Mouse (Mus musculus) right cerebral cortex, postnatal 25 days (tissue): ENCODE data around the gene Vwa8.

Experiments
- DNase-seq: peaks from one replicate; pipeline ENCODE4 v3.0.0; 2022

Gene Vwa8

GRCm38 (mm10) chr14:79186976-79187375, 338.1 kb downstream of the Vwa8 start:
- no peak for DNase-seq

DNA sequence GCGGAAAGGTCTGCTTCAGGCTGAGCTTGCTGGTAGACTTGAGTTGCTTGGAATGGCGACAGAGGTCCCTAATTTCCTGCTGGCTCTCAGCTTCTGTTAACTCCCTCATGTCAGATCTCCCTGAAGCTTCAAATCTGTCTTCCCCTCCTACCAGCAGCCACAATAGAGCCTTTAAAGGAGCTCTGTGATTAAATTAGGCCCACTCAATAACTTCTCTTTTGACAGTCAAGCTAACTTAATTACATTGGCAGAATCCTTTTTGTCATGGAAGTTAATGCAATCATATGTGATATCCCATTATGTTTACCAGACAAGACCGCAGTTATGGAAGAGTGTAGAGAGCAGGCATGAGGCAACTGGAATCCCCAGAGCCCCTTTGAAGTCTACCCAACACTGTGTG, 347.9 kb downstream of the Vwa8 start:
- DNase-seq = no peak

DNA sequence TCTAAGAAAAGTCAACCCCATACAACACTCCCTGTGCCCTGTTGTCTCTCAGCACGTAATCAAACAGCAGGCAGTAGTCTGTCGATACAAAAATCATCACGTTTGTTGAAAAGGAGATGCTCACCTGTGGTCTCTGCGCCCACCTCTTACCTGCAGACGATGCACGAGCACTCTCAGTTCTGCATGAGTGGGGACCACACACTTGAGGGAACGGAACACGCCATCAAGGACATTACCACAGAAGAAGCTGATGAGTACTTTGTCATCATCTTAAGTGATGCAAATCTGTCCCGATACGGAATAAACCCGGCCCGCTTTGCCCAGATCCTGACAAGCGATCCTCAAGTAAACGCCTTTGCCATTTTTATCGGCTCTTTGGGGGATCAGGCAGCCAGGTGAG, 349.2 kb downstream of the Vwa8 start:
- no peak for DNase-seq

- no peak for DNase-seq
Observed at GRCm38 (mm10) chr14:79200133-79200891, 351.5 kb downstream of the Vwa8 start.

GRCm38 (mm10) chr14:79200892-79201285, 352.0 kb downstream of the Vwa8 start:
- no peak for DNase-seq

DNA sequence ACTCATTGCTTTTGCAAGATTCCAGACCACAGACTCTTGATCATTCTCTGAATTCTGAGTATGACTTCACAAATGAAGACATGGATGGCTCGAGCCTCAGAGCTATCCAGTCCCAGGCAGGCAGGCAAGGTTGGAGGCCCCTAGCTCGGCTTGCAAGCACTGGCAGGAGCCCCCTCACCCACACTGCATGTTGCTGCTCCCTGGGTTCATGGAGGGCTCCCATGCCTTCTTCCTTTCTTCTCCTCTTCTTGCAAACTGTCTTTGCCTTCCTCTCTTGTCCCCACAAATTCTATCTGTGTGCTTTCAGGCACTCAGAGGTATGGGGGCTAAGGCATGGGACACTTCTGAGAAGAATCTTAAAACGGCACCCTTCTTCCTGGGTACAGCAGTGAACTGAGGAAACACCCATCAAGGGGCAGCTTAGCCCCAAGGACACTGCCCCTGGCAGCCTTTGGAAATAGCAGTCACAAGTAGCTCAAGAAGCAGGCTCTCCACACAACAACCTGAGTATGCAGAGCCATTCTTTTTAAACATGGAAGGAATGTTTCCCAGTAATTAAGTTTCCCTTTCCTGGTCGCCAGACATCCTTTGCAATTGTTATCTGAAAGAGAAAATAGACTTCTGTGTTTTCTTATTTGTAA, 354.0 kb downstream of the Vwa8 start:
- DNase-seq = no peak

DNA sequence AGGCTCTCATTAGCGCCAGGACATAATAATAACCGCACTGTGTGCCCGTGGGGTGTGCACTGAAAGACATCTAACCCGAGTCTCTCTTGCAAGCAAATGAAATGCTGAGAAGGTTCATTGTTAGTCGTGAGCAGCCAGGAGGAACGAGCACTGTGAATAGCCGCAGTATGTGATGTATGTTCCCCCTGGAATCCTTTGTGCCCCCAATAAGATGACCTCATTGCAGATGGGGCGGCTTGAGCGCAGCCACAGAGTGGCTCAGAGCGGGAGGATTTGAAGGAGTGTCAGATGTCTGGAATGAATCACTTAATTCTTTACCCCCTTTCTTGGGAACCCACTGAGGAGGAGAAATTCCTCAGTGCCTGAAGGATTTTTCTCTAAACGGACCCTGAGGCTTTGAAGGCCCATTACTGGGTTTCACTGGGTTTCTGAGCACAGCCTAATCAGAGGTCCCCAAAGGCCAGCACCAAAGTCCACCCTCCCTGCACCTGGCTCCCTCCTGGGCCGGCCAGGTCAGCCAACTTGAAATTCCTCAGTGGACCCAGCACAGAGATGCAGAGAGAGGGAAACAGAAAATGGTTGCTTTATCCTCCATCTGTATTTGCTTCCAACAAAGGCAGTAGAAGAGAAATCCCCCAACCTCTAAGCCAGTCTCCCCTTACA, 354.8 kb downstream of the Vwa8 start:
- DNase-seq = peak; percentile 18

GRCm38 (mm10) chr14:79204866-79205265, 356.0 kb downstream of the Vwa8 start:
- no peak for DNase-seq

DNA sequence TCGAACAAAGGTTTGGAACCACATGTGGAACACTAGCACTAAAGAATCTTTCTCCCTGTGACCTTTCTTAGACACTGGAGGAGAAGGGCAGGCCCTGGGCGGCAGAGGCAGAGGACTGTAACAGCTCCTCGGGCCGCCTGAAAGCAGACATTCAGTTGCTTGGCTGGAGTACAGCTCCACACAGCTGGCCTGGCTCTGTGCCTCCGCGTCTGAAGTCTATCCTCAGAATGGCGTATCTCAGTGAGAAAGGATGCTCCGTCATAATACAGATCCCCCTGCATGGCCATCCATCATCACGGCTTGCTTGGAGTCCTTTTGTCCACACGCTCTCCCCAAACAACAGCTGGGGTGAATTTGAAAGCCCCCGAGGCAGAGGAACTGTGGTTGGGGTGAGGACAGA, 357.4 kb downstream of the Vwa8 start:
- DNase-seq = peak; percentile 56

DNA sequence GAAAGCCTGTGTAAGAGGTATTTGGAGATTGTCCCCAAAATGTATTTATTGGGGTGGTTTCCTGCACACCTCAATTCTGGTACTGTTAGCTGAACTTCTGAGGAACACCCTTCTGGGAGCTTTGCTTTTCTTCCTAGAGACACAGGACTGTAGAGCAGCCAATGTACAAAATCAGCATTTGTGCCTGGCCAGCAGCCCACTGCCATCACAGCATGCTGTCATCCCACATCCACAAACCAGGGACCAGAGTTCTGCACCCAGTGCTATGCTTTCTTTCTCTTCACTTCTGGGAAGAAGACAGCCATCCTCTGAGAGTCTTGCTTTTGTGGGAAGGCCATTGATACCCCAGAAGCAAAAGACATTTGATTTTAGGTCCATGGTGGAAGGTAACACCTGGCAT, 359.6 kb downstream of the Vwa8 start:
- DNase-seq = no peak

- no peak for DNase-seq
Observed at GRCm38 (mm10) chr14:79209813-79210212, 361.0 kb downstream of the Vwa8 start.

DNA sequence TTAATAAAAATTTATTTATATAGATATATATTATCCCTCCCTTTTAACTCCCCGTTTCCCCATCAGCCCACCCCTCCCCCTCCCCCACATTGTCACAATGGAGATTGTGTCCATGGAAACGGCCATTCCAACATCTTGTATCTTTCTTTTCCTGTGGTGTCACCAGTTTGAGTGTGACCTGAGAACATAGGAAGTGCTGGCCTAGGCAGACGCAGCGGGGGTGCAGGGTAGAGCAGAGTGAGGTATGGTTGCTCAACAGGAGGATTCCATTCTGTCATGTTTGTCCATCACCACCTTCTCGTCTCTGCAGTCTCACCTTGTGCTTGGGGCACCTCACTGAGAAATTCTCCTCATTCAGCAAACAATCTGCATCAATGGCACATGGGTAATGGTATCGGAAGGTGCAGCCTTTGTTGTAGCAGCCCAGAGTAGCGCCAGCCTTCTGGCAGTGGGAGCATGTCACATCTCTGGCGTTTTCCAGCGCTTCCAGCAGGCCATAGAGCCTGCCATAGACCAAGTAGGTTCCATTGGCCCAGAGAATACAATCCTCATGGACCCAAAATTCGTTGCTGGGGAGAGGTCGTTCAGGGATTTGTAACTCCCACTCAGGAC, 363.6 kb downstream of the Vwa8 start:
- no peak for DNase-seq

DNA sequence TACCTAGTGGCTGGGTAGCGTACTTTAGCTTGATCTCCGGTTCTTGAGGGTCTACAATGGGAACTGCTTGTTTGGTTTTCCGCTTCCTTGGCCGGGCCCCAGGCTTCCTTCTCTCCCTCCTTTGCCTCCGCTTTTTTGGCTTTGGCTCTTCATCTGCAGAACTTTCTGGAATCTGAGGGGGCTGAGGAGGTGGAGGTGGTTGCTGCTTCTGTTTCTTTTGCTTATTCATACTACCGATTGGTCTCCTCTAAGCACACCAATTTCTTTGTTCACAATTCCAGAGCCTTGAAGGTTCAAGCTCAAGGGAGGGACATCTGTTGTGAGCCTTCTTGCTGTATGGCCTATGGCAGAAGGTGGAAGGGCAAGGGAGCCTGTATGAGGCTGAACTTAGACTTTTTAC, 365.3 kb downstream of the Vwa8 start:
- DNase-seq = no peak

DNA sequence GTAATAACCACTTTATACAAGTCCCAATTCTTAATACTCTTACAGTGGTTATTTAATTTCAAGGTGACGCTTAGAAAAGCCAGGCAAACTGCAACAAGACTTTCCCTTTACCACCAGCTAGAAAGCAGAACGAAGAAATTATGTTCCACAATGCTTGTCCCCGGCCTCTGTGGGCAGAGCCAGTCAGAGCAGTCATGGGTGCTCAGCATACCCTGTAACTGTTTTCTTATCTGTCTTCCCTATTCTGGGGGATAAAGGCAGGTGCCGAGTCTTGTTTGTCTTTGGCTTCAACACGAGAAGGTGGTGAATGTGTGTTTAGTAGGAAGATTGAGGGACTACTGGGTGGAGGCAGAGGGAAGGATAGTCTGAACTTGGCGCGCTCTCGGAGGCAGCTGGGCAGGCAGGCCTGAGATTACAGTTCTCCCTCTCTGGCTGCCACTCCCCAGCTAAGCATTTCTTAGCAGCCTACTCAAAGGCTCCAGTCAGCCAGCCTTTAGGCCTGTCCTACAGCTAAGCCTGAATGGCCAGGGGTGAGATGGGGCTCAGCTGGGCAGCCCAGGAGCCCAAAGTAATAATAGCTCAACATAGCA, 365.9 kb downstream of the Vwa8 start:
- DNase-seq = no peak

GRCm38 (mm10) chr14:79216366-79216765, 367.5 kb downstream of the Vwa8 start:
- no peak for DNase-seq

- no peak for DNase-seq
Observed at GRCm38 (mm10) chr14:79223431-79224036, 374.7 kb downstream of the Vwa8 start.

GRCm38 (mm10) chr14:79225458-79225857, 376.6 kb downstream of the Vwa8 start:
- DNase-seq = no peak

DNA sequence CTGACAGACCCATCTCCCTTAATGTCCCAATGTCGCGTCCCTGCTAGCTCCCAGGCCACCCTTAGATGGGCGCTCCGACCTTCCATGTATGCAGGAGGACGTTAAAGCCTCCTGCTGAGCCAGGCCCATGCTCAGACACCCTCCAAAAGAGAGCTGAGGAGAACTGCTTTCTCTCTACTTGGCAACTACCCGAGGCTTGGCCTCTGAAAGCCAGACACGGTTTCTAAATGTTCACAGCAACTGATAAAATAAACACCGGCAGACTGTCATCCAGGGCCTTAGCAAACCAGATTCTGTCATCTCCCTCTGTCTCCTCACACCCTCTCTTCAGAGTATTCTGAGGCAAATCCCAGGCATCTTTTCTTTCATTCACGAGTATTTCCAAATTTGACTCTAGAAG, 377.2 kb downstream of the Vwa8 start:
- DNase-seq = no peak

GRCm38 (mm10) chr14:79226741-79227140, 377.9 kb downstream of the Vwa8 start:
- no peak for DNase-seq

DNA sequence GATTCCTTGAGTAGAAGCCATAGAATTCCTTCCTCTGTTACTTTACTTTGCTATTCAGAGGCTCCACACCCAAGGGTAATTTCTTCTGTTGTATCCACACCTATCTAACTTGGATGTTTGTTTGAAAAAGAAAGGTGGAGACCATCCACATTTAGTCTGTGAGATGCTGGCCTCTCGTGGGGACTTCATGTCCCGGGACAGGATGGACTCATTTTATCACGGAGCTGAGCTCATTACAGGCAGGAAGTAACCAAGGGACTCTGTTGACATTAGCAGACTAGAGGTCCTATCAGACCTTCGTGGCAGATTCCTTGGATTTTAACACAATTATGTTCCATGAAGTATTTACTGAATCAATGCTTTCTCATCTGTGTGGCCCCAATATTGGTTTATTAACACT, 379.1 kb downstream of the Vwa8 start:
- no peak for DNase-seq

- DNase-seq = no peak
Observed at GRCm38 (mm10) chr14:79231677-79232076, 382.8 kb downstream of the Vwa8 start.

- no peak for DNase-seq
Observed at GRCm38 (mm10) chr14:79233697-79234096, 384.8 kb downstream of the Vwa8 start.

DNA sequence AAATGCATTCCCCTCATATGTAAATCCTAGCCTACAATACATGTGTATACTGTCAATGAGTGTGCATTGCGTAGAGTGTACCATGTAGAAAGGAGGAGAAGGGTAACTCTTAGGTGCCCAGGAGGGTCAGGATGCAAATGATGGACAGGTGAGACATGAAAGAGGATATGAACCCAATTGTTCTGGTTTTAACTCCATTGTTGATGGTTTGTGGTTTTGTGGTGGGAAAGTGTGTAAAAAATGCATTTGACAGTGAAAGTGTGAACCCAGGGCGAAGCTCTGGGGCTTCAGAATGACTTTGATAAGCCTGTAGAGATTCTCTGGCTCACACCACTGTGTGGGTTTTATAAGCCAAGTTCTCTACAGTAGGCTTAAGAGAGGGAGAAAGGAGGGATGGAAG, 385.7 kb downstream of the Vwa8 start:
- DNase-seq = no peak
